Mouse (Mus musculus) testis, adult 2 months (tissue): Measurements from ENCODE around the gene Pros1.

Experiments used
- CTCF ChIP-seq: fragments of 200-500 bp; IDR thresholded peaks from 2 replicates; pipeline ENCODE4 v1.5.1; 2012; ENCODE audit warnings: low read depth, mild to moderate bottlenecking, inconsistent platforms, low read length, moderate library complexity; ENCODE audit not compliant: control insufficient read depth, insufficient read depth, insufficient replicate concordance
- POLR2A ChIP-seq: fragments of 200-500 bp; IDR thresholded peaks from 2 replicates; pipeline ENCODE4 v1.6.1; 2012; ENCODE audit warnings: low read depth, mild to moderate bottlenecking, inconsistent platforms, low read length, moderate library complexity; ENCODE audit not compliant: control insufficient read depth

DNA sequence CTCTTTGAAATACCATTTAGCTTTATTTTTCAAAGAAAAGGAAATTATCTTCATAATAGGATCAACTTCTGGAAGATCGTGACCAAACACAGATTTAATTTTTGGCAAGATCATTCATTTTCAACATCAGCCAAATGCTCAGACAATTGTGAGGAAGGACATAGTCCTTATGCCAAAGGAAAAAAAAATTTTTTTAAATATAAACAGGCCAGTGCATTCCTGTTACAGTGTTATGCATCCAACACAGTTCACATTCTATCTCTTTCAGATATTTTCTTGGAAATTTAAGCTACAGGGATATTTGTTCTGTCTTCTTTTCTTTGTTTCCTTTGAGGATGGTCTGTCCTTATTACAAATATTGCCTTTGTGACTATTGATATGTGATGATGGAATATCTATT, 57.3 kb downstream of the Pros1 start:
- TF ChIP-seq POLR2A (no peak), CTCF (no peak)
